Mouse (Mus musculus) urinary bladder, postnatal 4 days (tissue): ENCODE results near the gene Tle3.

Experiments used
- DNase-seq, 2 experiments: peaks; one replicate each; pipeline ENCODE4 v3.0.0; 2021 to 2022; ENCODE audit warnings: low spot score in 2 of 2

Gene Tle3

DNA sequence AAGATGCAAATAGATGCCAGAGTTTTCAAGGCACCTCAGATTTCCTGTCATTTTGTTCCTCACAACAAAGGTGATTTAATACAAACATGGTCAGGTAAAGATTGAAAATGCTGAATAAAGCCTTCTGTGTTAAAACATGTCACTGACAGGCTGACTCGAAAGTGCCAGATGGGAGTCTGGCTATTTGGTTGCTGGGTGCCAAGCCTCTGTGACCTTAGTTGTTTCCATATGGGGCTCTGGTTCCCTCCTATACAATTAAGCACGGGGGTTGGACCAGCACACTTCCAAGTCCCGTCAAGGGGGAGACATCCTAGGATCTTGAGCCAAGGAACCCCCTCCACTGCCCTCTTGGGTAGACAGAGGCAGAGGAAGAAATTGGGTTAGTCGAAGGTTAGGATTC is 13.2 kb upstream of the Tle3 start:
- peak in 1 of 2 experiments; percentile 49 for DNase-seq

DNA sequence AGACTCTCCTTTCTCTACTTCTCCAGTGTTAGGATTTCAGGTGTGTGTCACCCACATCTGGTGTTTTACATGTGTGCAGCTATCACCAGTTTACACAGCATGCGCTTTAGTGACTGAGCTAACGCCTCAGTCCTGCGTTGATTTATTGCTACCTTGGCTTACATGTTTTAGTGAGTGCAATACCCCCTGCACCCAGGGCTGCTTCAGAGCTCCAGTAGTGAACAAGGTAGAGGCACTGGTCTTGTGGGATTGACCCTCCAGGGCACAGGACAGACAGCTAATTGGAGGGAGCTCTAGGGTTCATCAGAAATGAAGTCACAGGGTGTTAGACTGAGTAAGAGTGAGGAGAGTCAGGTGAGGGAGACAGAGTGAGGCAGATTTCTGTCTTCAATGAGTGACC is 12.4 kb upstream of the Tle3 start:
- peak in 1 of 2 experiments; percentile 53 for DNase-seq

DNA sequence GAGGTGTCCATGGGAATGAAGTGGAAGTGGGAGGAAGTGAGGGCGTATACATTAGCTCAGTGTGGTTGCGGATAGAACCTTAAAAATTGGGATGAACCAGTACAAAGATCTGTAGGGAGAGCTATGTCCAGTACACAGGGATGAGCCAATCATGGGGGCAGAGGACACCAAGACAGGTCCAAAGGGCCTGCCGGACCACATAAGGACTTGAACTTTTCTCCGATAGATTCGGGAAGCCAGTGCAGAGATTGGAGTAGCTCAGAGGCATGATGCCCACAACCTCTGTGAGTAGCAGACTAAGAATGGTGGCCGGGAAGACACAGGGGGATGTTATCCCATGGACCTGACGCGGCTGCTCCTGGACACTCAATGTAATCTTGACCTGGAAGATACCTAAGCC is 12.0 kb upstream of the Tle3 start:
- peak in 1 of 2 experiments; percentile 55 for DNase-seq

DNA sequence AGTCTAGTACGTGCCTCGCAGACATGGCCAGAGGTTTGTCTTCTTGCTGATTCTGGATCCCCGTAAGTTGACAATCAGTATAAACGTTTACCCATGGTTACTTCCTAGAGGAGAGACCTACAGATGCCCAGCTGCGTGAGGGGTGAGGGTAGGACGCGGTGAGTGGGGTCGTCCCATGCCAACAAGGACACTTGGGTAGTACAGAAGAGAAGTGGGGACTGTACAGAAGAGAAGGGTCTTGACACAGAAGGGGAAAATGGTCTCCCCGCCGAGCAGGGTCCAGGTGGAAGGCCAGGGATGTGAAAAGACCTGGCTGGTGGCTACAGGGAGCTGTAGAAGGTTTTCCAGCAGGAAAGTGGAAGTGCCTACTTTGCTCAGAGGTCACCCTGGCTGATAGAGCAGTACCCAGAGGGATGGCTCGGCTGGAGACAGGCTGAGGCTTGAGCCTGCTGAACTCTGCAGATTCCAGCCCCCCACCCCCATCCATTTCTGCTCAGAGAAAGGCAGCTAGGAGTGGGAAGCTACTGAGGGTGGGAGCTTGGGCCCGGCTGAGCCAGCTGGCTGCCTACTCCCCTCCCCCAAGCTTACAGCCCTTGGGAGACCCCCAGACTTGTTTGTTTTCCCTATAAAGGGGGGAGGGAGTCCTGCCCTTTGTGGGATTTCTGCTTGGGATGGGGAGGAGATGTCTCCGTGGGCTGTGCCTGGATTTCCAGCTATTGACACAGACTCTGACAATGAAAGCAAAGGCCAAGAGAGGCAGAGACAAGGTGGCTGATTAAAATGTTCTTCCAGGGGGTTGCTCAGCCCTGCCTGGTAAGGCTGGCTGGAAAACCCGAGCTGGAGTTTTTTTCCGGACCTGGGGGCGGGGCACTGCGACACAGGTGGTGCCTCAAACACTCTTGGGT is 11.2 kb upstream of the Tle3 start:
- DNase-seq: peak in 1 of 2 experiments; percentile 61

DNA sequence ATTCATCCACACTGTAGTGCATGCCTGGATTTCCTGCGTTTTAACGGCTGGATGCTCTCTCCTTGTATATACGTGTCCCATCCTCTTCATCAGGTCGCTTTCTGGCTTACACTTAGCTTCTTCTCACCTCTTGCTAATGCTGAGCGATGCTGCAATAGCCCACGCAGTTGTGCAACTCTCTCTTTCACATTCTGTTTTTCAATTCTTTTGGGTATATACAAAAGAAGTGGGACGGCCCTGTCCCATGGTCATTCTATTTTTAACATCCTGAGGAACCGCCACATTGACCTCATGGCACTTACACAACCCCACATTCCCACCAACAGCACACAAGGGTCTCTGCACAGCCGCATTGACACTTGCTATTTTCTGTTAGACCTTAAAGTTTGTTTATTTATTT is 9.0 kb upstream of the Tle3 start:
- peak in 1 of 2 experiments; percentile 46 for DNase-seq

DNA sequence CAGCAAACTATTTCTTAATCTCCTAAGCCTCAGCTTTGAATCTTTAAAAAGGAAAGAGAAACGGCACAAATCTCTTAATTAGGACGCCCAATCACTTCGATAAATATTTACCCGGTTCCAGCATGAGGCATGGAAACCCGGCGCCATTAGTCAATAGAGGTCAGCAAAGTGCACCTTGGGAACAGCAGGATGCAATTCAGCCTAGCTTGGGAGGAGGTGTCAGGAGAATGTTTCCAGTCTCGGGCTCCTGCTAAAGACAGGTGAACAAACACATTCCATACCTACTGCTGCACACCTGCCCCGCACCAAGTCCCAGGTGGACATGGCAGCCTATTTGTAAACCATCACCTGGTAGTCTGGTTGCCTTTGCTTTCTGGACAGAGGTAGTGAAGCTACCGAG is 6.1 kb upstream of the Tle3 start:
- no peak for DNase-seq

DNA sequence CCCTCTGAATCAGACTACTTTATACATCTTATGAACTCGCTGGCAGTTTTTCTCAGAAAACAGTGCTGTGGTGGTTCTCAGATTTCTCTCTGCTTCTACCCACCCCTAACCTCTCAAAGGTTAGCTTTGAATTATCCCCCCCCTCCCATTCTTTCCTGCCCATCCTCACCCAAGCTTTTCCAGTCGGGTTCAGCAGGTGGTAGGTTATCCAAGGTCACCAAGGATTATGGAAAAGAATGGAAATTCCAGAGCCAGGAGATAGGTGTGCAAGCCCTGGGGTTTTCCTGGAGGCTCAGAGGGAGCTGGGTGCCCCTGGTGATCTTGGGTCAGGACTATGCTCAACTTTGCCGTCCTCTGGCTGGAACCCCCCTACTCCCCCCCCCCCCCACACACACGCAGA is 5.0 kb upstream of the Tle3 start:
- DNase-seq: no peak

DNA sequence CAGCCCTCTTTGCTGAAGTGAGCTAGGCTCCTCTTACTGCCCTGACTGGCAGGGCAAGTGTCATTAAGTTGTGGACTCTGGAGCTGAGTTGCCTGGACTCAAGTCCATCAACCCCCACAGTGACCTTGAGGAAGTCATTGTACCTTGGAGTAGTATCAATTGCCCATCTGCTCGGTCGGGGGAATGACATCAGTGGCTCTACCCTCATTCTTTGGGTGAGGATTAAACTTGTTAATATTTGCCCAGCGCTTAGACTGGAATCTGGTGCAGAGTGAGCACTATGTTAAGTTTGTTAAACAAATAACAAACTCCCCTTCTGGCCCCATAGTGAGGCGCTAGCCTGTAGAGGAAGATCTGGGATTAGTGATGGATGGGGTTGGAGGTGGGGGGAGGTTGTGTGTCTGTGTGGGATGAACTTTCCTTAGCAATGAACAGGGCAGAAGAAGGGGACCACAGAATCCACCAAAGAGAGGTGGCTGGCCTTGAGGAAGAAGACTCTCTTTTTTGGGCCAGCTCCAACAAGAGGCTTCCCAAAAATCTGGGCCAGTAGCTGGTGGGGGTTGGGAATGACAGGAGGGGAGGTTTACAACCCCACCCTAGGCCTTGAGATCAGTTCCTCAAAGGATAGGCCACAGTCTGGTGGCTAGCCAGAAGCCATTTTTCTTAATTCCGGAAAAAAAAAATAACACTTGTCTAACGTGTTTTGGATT is 4.2 kb upstream of the Tle3 start:
- peak in 1 of 2 experiments; percentile 55 for DNase-seq

DNA sequence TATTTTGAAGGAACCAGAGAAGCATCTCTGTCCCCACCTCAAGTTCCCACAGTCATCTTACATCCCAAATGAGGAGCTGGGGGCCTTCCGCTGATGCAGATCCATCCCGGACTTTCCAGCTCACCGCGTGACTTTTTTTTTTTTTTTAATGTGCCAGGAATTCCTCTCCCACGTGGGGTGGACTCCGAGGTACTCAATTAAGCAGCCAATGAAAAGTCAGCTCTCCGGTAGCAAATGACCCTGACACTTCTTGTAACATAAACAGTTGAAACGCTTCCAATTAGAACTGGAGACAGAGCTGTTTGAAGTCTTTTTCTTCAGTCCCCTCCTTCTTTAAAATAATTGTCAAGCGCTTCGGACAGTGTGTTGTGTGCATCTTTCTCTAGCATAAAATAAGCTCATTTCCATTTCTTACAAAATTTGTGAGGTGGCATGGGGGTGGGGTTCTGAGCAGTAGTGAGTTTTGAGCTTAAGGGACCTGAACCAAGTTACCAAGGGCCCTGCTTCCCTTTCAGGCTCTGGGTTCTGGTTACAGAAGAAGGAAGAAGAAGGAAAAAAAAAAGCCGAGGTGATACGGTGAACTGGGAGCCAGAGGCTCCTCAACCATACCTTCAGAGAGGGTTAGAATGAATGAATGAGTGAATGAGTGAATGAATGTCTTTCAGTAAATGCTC is 3.5 kb upstream of the Tle3 start:
- peak; percentile 75 to 79 for DNase-seq

DNA sequence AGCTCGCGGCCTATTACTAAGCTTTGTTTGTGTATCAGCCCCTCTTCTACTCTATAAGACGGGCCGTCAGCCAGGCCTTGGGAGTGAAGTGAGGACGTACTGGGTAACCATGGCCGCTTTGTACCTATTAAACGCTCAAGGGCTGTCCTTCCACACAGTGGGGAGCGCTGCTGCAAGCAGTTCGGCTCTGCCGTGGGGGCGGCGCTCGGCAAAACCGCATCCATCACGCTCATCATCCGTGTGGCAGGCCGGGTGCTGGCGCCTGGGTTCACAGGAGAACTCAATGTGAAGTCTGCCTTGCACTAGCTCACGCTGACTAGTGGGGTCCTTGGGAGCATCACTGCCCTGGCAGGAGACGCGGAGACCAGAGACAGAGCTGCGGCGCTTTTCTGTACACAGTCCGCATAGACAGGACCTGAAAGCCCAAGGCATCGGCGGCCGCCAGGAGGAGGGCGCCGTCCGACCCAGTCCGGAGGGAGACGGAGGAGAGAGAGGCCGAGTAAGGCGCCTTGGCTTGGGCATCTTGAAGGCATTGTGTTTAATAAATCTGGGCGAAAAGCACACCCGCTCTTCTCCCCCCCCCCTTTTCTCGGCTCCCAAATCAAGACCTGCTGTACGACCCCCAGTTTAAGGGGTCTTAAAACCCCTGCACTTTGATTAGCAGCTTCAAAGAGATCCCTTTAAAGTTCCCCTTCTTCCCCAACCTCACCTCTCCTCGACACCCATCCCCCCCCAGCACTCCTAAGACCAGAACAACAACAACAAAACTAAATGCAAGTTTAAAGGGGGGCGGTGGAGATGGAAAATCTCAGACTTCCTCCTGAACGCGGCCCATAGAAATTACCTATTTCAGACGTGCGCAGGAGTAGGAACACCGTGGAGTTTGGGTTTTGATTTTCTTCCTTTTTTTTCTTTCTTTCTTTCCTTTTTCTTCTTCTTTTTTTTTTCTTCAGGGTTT is 2.6 kb upstream of the Tle3 start:
- DNase-seq: peak; percentile 42 to 65

DNA sequence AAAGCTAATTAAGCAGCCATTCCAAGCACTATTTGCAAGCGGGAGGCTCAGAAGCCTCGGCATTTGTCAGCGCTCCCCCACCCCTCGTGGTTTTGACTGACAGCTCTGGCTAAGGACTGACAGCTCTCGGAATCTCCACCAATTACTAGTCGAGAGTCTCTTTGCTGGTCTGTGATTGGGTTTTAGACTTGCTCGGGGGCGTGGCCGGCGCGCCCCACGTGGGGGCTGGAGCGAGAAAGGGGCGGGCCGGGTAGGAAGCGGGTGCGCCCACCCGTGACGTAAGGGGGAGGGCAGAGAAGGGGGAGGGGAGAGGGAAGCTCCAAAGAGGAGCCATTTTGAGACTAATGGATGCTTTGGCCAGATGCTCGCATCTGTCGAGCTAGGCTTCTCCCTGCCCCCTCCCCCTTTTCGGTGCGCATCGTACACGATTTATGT is 1.7 kb upstream of the Tle3 start:
- DNase-seq: peak; percentile 99 to 100

DNA sequence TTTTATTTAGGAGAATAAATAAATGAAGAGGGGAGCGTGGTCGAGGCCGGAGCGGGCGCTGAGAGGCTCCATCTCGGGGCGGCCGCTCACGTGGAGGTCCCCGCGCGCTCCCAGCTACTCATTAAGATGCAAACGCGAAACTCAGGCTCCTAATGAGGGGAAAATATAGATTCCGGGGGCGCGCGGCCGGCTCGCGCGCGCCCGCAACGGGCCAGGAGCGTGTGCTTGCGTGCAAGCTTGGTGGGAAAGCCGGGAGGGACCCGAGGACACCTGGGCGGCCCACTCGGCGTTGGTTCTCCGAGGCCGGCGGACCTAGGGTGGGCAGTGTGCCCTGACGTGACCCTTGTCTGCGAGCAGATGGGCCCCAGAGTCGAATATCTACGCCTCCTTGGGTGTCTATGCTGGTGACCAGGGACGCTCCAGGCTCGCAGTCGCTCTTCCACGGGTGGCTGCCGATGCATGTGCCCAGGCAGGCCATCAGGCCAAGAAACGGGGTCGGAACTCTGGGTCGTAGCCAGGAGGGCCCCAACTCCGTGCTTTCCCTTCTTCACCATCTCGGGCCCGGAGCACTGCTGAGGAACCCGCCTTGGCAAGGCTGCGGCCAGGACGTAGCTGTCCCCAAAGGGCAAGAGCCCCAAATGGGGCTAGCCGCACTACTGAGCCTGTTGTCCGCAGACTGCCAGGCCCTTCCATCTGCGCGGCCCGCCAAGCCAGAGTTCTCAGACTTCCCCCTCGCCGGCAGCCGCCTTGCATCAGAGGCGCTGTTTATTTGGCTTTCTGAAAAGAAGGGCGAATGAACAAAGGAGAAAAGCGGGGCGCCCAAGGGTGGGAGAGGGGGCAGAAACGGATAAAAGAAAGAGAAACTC is 1.0 kb upstream of the Tle3 start:
- peak; percentile 55 to 69 for DNase-seq

DNA sequence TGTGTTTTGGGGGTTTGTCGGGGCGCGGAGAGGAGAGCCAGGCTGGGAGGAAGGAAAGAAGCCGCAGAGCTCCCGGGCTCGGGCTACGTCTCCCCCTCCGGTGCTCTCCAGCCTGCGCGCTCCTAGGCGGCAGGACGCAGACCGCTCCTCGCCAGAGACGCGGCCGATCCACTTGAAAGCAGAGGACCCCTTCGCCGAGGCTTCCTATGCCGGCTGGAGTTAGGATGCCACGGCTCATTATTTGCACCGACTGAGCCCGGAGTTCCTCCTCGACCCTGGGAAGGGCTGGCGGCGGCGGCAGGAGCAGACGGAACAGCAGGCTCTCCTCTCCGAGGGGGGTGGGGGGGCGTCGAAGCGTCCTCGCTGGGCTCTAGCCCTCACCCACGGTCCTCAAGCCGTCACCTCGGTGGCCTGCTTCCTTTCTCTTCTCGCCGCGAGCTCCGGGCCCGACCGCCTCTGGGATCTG is 377 bp downstream of the Tle3 start:
- DNase-seq: no peak

DNA sequence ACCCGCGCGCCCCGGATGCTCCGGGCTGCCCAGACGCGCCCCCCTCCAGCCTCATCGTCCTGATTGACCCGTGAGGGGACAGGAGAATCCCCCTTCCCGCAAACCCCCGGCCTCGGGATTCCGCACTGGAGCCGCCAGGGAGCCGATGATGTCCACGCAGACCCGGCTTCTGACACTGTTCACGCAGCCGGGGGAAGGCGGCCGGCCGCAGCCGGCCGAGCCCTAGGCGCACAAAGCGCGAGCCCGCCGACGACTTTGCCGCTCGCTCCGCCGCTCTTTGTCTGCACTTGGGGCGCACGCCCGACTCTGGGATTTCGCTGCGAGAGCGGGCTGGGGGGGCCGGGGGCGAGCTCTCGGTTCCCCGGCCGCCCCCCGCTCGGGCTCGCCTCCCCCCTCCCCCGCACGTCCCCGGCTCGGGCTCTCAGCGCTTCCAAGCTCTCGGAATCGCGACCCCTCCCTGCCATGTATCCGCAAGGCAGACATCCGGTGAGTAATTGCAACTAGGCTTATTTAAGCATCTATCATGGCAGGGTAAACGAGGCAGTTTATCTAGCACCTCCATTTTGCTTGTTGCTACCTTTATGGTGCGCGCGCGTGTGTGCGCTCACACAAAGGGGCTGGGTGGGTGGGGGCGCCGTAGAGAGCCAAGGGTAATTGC is 939 bp downstream of the Tle3 start:
- DNase-seq: peak; percentile 47 to 73

DNA sequence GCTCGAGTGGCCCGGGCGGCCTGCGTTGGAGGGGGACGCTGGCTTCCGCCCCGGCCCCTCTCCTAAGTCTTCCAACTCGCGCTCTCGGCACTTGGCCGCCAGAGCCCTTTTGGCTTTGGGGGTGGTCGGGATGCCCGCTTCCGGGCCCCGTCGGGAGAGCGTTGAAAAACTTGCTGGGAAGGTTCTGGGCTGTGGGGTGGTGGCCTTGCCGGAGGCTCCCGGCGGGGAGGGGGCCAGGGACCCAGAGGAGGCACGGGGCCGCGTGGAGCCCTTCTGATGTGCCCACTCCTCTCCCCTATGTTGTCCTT is 1.4 kb downstream of the Tle3 start:
- DNase-seq: peak in 1 of 2 experiments; percentile 37

DNA sequence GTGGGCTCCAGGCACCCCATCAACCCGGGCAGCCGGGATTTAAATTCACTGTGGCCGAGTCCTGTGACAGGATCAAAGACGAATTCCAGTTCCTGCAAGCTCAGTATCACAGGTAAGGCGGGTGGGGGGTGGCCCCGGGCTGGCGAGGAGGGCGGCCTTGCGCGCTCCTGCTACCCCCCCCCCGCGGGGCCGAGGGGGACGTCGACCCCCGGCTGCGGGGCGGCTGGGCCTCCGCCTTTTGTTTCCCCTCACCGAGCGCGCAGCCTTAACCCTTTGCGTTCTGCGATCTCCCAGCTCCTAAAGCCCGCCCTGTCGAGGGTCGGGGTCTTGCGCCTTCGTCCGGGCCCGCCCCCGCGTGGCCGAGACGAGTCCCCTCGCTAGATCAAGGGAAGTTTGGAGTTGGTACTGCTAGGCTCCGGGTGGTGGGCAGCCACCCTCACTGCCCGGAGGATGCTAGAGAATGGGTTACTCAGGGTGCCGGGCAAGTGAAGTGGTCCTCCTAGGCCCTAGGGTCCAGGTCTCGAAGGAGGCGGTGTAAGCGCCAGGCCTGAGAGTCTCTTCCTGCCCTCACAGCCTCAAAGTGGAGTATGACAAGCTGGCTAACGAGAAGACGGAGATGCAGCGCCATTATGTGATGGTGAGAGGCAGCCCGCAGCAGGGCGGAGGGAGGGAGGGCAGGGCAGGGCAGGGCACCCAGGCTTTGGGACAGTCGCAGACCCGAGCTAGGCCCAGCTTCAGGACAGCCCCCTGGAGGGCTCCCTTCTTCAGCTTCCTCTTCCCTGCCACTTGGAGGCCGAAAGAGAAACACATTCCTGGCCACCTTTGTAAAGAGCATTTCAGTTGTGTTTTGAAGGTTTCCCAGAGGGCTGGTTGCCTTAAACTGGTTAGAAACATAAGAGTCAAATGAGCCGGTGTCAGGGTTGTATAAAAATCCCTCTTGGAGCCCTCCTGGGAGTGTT is 2.1 kb downstream of the Tle3 start:
- DNase-seq: peak; percentile 31 to 54

DNA sequence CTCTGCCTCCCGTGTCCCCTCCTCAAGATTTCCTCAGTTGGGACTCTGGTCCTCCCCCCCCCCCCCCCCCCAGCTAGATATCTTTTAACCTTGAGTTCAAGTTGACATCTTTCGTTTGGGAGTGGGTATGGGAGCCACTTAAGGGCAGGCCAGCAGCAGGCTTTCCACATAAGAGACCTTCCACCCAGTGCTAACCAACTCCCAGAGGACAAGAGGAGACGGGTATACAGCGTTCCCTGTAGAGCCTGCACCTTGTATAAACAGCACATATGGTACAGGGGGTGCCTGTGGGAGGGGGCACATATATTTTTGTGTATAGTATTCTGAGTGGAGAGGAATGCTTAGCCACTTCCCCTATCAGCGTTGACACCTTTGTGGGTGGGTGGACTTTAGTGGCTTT is 2.8 kb downstream of the Tle3 start:
- no peak for DNase-seq

DNA sequence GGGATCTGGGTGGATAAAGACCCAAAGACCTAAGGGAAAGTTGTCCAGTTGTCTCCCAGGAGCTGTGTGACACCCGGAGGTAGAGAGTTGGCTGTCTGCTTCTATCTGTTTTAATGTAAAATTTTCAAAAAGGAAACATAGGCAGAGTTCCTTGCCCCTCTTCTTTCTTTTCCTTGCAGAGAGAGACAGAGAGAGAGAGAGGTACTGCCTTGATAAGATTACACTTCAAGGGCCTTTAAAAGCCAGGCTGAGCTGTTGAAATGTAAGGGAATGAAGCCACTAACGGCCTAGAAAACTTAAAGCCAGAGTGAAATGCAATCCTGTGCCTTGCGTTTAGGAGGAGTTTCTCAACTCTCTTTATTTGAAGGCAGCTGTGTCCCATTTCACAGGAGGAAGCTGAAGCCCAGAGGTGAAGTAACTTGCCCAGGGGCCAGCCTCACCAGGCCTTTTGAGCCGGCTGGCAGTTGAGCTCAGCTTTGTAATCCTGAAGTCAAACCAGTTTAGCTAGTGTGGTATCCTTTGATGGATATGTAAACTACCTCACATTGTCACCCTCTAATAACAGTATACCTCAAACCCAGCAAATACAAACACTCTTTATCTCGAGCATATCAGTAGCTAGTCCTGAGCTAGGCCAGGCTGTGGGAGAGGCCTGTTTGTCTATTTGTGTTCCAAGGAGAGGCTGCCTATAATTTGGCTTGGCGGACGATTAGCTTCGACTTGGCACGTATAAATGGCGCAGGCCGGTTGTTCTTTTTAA is 3.8 kb downstream of the Tle3 start:
- DNase-seq: no peak
